Mouse (Mus musculus) MEL (cell line): ENCODE measurements around the gene Frem1.

Source experiments
- CTCF ChIP-seq, 3 experiments: IDR thresholded peaks in 2 of 3; conservative IDR thresholded peaks in 1 of 3; 2 replicates each; pipeline ENCODE4 v1.5.1; 2011 to 2012; ENCODE audit warnings: low read length in 3 of 3, low read depth in 2 of 3, mild to moderate bottlenecking in 2 of 3, improper control_type of control experiment in 1 of 3, inconsistent platforms in 1 of 3, mixed read lengths in 1 of 3, moderate library complexity in 1 of 3; ENCODE audit not compliant: control insufficient read depth in 1 of 3, insufficient read depth in 1 of 3, poor library complexity in 1 of 3, severe bottlenecking in 1 of 3
- POLR2A ChIP-seq, 2 experiments: IDR thresholded peaks; 2 replicates each; pipeline ENCODE4 v1.6.1; 2011 to 2012; ENCODE audit warnings: low read length in 2 of 2, mild to moderate bottlenecking in 2 of 2, control low read depth in 1 of 2, improper control_type of control experiment in 1 of 2, low read depth in 1 of 2, moderate library complexity in 1 of 2; ENCODE audit not compliant: control insufficient read depth in 1 of 2, insufficient read depth in 1 of 2, poor library complexity in 1 of 2
- POLR2AphosphoS2 ChIP-seq: IDR thresholded peaks from 2 replicates; pipeline ENCODE4 v1.6.1; 2011; ENCODE audit warnings: low read length, improper control_type of control experiment
- POLR2AphosphoS5 ChIP-seq: IDR thresholded peaks from 2 replicates; pipeline ENCODE4 v1.6.1; 2012; ENCODE audit warnings: low read depth, borderline replicate concordance, mild to moderate bottlenecking, inconsistent platforms, low read length, moderate library complexity, mixed read lengths
- TCF12 ChIP-seq: IDR thresholded peaks from 2 replicates; pipeline ENCODE4 v1.6.1; 2014; ENCODE audit warnings: low read depth, mild to moderate bottlenecking, inconsistent platforms, low read length, improper control_type of control experiment, moderate library complexity
- USF1 ChIP-seq: IDR thresholded peaks from 2 replicates; pipeline ENCODE4 v1.6.1; 2014; ENCODE audit warnings: low read depth, mild to moderate bottlenecking, inconsistent platforms, low read length, improper control_type of control experiment, moderate library complexity
- ZC3H11A ChIP-seq: IDR thresholded peaks from 2 replicates; pipeline ENCODE4 v1.6.1; 2012; ENCODE audit warnings: low read depth, mild to moderate bottlenecking, inconsistent platforms, low read length, improper control_type of control experiment

DNA sequence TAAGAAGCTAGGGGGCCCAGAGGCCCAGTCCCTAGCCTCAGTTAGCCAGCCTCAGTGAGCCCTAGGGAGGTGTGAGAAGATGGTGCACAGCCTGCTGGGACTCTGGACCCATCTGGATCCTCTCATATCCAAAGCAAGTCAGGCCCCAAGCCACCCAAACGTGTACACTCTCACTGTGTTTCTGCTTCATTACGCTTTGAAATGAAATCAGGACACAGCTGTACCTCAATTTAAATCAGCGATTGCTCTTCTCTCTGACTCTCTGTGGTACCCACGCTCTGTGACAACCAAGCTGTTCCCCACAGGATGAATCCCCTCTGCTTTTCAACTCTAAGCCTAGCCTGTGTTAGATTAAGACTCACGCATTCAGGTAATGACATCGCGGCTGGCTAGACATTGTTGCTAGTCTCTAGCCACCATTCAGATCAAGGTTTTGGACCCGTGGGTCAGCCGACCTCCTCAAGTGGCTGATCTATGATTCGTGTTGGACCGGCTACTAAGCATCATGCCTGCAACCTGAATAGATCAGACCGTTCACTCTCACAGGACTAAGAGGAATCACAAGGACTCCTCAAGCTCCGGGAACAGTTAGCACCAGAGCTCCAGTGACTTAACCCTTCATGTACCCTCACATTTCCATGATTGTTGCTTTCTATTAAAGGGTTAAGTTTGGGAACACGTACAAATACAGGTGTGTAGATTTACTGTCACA lies 94.2 kb downstream of the Frem1 start:
- TF ChIP-seq CTCF (IDR thresholded peaks at IDR 0.05 in 2 of 3, conservative IDR thresholded peaks at IDR 0.05 in 1 of 3; ENCODE audit: control insufficient read depth in 1 of 3, insufficient read depth in 1 of 3, low read depth in 2 of 3, low read length in 3 of 3, poor library complexity in 1 of 3, severe bottlenecking in 1 of 3) (no peak), POLR2AphosphoS2 (no peak), USF1 (no peak), POLR2A (IDR thresholded peaks at IDR 0.05; ENCODE audit: control insufficient read depth in 1 of 2, insufficient read depth in 1 of 2, low read depth in 1 of 2, low read length in 2 of 2, poor library complexity in 1 of 2) (no peak), TCF12 (no peak), POLR2AphosphoS5 (no peak), ZC3H11A (no peak)
